Mouse (Mus musculus): ENCODE measurements around the gene D430041D05Rik. TPM values are rescaled to one million over a fixed set of nuclear protein-coding genes. Genes with fewer than 3 reads are reported as not detected.
A peak's percentile ranks its signal among the peaks of the same experiment; 100 is the strongest.

The D430041D05Rik gene
- polyA plus RNA-seq, 1 experiment: not detected

- Histone ChIP-seq H3K4me1 (ENCODE audit: control insufficient read depth, insufficient read depth, low read length) (no peaks in the 10 kb centered on the region), H3K4me3 (ENCODE audit: insufficient read depth, low read length) (peak overlapping the region; percentile 24), H3K27ac (ENCODE audit: insufficient read depth, low read depth, low read length) (no peak overlapping the region)
- no peak for TF ChIP-seq CTCF (IDR thresholded peaks at IDR 0.05; ENCODE audit: low read depth, low read length)
- TF ChIP-seq POLR2A (IDR thresholded peaks at IDR 0.05; ENCODE audit: borderline replicate concordance, low read depth, low read length): no peak
Measured at GRCm38 (mm10) chr2:104409851-104410821, 677 bp downstream of the D430041D05Rik start.

GRCm38 (mm10) chr2:104408351-104408750 is 2.5 kb downstream of the D430041D05Rik start:
- H3K27ac ChIP-seq (ENCODE audit: insufficient read depth, low read depth, low read length): no peak overlapping the region
- no peaks in the 10 kb centered on the region for H3K4me1 ChIP-seq (ENCODE audit: control insufficient read depth, insufficient read depth, low read length)
- no peak overlapping the region for H3K4me3 ChIP-seq (ENCODE audit: insufficient read depth, low read length)
- TF ChIP-seq CTCF (IDR thresholded peaks at IDR 0.05; ENCODE audit: low read depth, low read length) (no peak), POLR2A (IDR thresholded peaks at IDR 0.05; ENCODE audit: borderline replicate concordance, low read depth, low read length) (no peak)

- Histone ChIP-seq H3K27ac (ENCODE audit: insufficient read depth, low read depth, low read length) (no peak overlapping the region), H3K4me3 (ENCODE audit: insufficient read depth, low read length) (no peak overlapping the region), H3K4me1 (ENCODE audit: control insufficient read depth, insufficient read depth, low read length) (no peaks in the 10 kb centered on the region)
- TF ChIP-seq CTCF (IDR thresholded peaks at IDR 0.05; ENCODE audit: low read depth, low read length): no peak
- TF ChIP-seq POLR2A (IDR thresholded peaks at IDR 0.05; ENCODE audit: borderline replicate concordance, low read depth, low read length): no peak
Measured at GRCm38 (mm10) chr2:104407913-104408312, 2.9 kb downstream of the D430041D05Rik start.

- TF ChIP-seq CTCF (IDR thresholded peaks at IDR 0.05; ENCODE audit: low read depth, low read length) (no peak), POLR2A (IDR thresholded peaks at IDR 0.05; ENCODE audit: borderline replicate concordance, low read depth, low read length) (no peak)
- Histone ChIP-seq H3K4me3 (ENCODE audit: insufficient read depth, low read length) (no peak overlapping the region), H3K27ac (ENCODE audit: insufficient read depth, low read depth, low read length) (no peak overlapping the region), H3K4me1 (ENCODE audit: control insufficient read depth, insufficient read depth, low read length) (no peaks in the 10 kb centered on the region)
Measured at GRCm38 (mm10) chr2:104404036-104404435, 6.8 kb downstream of the D430041D05Rik start.

- Histone ChIP-seq H3K4me1 (ENCODE audit: control insufficient read depth, insufficient read depth, low read length) (no peaks in the 10 kb centered on the region), H3K4me3 (ENCODE audit: insufficient read depth, low read length) (no peak overlapping the region), H3K27ac (ENCODE audit: insufficient read depth, low read depth, low read length) (no peak overlapping the region)
- no peak for TF ChIP-seq CTCF (IDR thresholded peaks at IDR 0.05; ENCODE audit: low read depth, low read length)
- TF ChIP-seq POLR2A (IDR thresholded peaks at IDR 0.05; ENCODE audit: borderline replicate concordance, low read depth, low read length): no peak
Measured at GRCm38 (mm10) chr2:104398651-104399290, 12.0 kb downstream of the D430041D05Rik start.

- Histone ChIP-seq H3K27ac (ENCODE audit: insufficient read depth, low read depth, low read length) (no peak overlapping the region), H3K4me3 (ENCODE audit: insufficient read depth, low read length) (no peak overlapping the region), H3K4me1 (ENCODE audit: control insufficient read depth, insufficient read depth, low read length) (no peaks in the 10 kb centered on the region)
- TF ChIP-seq POLR2A (IDR thresholded peaks at IDR 0.05; ENCODE audit: borderline replicate concordance, low read depth, low read length) (no peak), CTCF (IDR thresholded peaks at IDR 0.05; ENCODE audit: low read depth, low read length) (no peak)
Measured at GRCm38 (mm10) chr2:104395961-104396360, 14.9 kb downstream of the D430041D05Rik start.

- Histone ChIP-seq H3K27ac (ENCODE audit: insufficient read depth, low read depth, low read length) (no peak overlapping the region), H3K4me3 (ENCODE audit: insufficient read depth, low read length) (no peak overlapping the region), H3K4me1 (ENCODE audit: control insufficient read depth, insufficient read depth, low read length) (no peaks in the 10 kb centered on the region)
- no peak for TF ChIP-seq CTCF (IDR thresholded peaks at IDR 0.05; ENCODE audit: low read depth, low read length)
- TF ChIP-seq POLR2A (IDR thresholded peaks at IDR 0.05; ENCODE audit: borderline replicate concordance, low read depth, low read length): no peak
Measured at GRCm38 (mm10) chr2:104394769-104395168, 16.0 kb downstream of the D430041D05Rik start.

- Histone ChIP-seq H3K4me3 (ENCODE audit: insufficient read depth, low read length) (no peak overlapping the region), H3K27ac (ENCODE audit: insufficient read depth, low read depth, low read length) (no peak overlapping the region), H3K4me1 (ENCODE audit: control insufficient read depth, insufficient read depth, low read length) (no peaks in the 10 kb centered on the region)
- TF ChIP-seq CTCF (IDR thresholded peaks at IDR 0.05; ENCODE audit: low read depth, low read length): no peak
- TF ChIP-seq POLR2A (IDR thresholded peaks at IDR 0.05; ENCODE audit: borderline replicate concordance, low read depth, low read length): no peak
Measured at GRCm38 (mm10) chr2:104392700-104393312, 18.0 kb downstream of the D430041D05Rik start.

GRCm38 (mm10) chr2:104389231-104389630 is 21.6 kb downstream of the D430041D05Rik start:
- no peaks in the 10 kb centered on the region for H3K4me1 ChIP-seq (ENCODE audit: control insufficient read depth, insufficient read depth, low read length)
- no peak overlapping the region for H3K4me3 ChIP-seq (ENCODE audit: insufficient read depth, low read length)
- TF ChIP-seq POLR2A (IDR thresholded peaks at IDR 0.05; ENCODE audit: borderline replicate concordance, low read depth, low read length) (no peak), CTCF (IDR thresholded peaks at IDR 0.05; ENCODE audit: low read depth, low read length) (no peak)
- H3K27ac ChIP-seq (ENCODE audit: insufficient read depth, low read depth, low read length): no peak overlapping the region
